ENCODE assay signal across 16 mouse cellular contexts in genomic region chr12:16018237-16018636, GRCm38 (mm10).
"Had no signal": no experiment of that assay in that cellular context is flagged by ENCODE, and none has a peak within 500 bp of the region (broad histone marks: within the 10 kb centered on the region; RNA-seq: fewer than 3 reads in every experiment).

No protein-coding gene starts in this region.

- H3K27me3 ChIP-seq: liver, embryonic 15.5 days; lung, embryonic 15.5 days; megakaryocyte, embryonic 14.5 days; midbrain, embryonic 13.5 days; midbrain, embryonic 15.5 days; neural tube, embryonic 13.5 days; neural tube, embryonic 15.5 days; stomach, embryonic 15.5 days had no signal

- ATAC-seq: liver, postnatal 0 days; lung, postnatal 0 days; midbrain, embryonic 13.5 days; midbrain, embryonic 15.5 days had no signal

- DNase-seq: liver, postnatal 0 days; lung, adult 2 months; lung, postnatal 14 days; lung, postnatal 36 days; right cerebral cortex, postnatal 14 days; thymus, postnatal 14 days; thymus, postnatal 36 days had no signal

- H3K36me3 ChIP-seq: liver, embryonic 15.5 days; lung, embryonic 15.5 days; midbrain, embryonic 13.5 days; midbrain, embryonic 15.5 days; neural tube, embryonic 13.5 days; neural tube, embryonic 15.5 days; stomach, embryonic 15.5 days had no signal

- H3K4me3 ChIP-seq: liver, embryonic 15.5 days; lung, embryonic 15.5 days; megakaryocyte, embryonic 14.5 days; midbrain, embryonic 13.5 days; midbrain, embryonic 15.5 days; neural tube, embryonic 13.5 days; neural tube, embryonic 15.5 days; stomach, embryonic 15.5 days had no signal
